Mouse (Mus musculus): ENCODE measurements around the gene Nt5dc3.

Gene Nt5dc3

DNA sequence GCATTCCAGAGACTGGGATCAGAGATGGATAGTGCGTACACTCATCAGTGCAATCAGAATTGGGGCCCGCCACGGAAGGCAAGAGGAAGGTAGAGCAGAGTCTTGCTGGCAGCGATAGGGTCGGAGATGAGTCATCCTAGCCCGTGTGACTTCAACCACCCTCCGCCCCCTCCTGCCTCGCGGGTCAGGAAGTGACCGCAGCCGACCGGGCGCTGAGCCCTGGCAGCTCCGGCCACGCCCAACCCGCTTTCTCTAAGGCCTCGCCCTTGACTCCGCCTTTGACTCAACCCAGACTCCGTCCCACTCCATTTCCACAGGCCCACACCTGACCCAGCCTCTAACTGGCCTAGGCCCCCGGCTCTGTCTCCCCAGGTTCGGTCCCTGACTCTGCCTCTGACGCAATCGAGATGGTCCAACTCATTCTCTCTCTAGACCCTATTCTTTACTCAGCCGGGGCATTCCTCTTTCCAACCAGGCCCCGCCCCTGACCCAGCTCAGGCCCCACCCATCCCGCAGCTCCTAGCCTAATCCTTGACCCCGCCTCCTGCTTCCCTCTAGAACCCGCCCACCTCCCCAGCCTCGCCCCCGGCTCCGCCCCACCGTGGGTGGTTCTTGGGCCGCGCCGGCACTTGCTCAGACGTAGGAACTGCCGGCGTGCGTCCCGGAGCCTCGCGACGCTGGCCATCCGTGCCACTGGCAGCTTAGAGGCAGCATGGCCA, at the start of gene Nt5dc3:
Gene Nt5dc3 (plus strand): TSS at position 608 of the 719 bp plus-strand sequence.
- peak; percentile 91 for DNase-seq

DNA sequence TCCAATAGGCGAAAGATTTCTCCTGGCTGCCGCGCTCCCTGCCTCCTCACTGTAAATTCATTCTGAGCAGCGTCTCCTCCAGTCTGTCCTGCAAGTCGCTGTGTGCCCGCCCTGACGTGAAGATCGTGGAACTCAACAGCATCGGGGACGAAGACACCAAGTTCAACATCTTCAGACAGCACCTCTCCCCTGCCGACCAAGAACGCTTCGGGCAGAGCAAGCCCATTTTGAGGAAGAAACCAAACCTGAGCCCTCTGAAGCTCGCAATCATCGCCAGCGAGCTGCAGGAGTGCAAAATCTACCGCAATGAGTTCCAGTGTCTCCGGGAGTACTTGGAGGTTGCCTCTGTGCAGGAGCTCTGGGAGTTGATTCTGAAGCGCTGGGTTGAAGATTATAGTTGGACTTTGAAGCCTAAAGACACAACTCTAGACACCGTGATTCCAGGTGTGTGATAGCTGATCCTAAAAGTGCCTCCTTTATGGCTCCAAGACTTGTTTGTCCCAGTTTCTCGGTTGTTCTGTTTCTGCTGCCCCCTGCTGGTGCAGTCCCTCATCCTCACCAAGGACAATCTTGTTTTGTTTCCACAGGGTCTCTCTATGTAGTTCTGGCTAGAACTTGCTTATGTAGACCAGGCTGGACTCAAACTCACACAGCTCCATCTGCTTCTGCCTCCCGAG, 47.8 kb upstream of the Nt5dc3 start:
- DNase-seq = peak; percentile 90

DNA sequence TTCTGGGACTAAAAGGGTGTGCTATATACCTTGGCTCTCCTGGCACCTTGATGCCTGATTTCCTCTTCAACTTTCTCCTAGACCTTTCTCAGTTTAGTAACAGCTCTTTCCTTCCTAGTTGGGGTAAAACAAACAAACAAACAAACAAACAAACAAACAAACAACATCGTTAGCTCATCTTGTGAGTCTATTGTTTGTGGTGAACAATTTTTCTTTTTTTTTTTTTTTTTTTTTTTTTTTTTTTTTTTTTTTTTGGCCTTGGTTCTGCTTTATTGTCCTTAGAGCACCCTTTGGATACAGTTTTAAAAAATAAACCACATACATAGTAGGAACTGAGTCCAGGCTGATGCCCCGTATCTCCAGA, 47.3 kb upstream of the Nt5dc3 start:
- no peak for DNase-seq

DNA sequence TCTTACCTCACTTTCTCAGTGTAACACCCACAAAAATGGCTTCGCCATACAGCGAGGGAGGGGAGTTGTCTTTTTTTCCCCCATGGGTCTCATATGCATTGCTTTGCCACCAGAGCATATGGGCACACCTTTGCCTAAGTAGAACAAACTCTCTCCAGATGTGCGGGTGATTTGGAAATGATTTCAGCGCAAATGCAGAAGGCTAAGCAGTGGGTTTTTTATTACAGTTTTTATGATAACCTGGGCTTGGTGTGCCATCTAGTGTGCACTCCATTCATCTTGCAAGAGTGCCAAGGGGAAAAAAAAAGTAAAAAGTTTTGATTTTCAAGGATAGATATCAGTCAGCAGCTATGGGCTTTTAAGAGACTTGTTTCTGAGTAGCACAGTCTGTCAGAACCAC, 43.8 kb upstream of the Nt5dc3 start:
- no peak for DNase-seq

DNA sequence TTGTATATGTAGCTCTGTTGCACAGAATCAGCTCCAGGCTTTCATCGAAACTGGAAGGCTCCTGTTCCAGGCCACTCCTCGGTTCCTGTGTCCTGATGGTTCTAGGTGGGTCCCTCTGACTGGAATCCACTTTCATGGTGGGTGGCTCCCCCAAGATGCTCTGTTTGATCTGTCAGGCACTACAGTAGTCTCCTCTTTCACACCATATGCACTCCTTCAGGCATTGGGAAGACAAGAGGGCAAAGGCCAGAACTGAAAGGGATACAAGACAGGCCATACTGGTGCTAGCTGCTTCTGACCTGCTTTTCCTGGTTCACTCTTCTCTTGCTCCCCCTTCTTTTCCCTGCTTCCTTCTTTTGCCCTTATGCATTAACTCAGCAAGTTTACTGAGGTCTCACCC, 35.9 kb upstream of the Nt5dc3 start:
- DNase-seq = no peak

DNA sequence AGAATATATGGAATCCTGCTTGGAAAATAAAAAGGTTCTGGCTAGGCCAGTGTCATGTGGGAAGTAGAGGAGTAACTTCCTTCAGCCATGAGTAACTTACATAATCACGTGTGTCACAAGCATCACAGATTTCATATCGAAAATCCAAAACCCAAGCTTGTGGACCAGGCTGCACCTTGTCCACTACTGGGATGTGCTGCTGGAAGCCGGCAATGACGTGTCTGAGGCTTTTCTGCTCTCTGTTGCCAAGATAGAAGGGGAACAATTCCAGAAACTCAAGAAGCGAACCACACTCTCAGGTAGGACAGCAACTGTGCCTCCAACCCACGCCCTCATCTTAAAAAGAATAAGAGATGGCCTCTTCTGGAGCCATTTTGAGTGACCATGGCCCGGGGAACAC, 34.5 kb upstream of the Nt5dc3 start:
- no peak for DNase-seq

DNA sequence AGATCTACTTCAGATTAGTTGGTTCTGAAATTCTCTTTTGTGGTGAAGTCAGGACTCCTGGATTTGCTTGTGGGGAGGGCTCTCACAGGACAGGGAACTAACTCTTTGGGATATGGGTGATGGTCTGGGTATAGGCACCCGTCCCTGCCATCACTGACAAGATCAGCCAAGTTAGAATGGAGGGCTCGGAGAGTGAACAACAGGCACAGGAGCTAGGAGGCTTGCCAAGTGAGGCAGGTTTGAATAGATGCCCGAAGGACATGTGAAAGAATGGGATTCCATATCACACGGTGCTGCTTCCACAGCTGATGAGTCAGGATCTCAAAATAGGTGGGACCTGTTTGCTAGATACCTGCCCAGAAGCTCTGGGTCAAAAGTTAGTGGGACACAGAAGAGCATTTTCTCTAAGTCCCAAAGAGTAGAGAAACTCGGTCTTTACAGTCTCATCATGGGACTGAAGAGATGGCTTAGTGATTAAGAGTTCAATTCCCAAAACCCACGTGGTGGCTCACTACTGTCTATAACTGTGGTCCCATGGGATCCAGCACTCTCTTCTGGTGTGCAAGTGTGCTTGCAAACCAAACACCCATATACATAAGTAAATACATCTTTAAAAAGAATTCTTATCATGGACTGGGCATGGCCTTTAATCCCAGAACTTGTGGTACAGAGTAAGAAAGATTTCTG, 22.8 kb upstream of the Nt5dc3 start:
- DNase-seq = no peak

DNA sequence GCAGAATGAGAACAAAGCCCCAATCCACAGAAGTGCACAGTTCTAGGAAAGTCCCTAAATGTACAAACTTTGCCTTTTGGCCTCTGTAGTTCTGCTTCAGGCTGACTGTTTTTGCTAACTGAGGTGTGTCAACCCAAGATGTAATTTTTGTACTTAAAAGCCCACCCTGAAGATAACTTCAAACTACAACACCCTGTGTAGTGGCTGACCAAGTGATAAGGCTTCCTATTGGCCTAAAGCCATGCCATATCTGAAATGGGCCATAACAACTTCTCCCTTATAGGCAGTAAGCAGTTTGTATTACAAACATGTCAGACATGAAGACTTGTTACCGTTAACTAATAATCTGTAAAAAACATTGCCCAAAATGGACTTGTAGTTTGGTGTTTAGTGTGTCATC, 21.1 kb upstream of the Nt5dc3 start:
- no peak for DNase-seq

DNA sequence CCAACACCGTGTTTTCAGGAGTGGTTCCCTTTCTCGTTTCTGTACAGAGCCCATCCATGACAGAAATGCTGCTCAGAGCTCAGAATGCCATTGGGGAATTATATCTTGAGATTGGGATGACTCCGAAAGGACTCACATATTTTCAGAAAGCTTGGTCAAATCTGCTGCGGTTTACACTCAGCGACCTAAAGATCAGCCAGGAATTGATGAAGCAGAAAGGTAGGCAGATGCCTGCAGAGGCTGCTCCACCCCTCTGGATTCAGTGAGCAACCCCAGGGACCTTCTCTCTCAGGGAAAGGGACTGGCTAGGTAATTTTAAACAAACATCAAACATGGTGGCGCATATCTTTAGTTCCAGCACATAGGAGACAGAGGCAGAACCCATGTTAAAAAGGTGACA, 20.6 kb upstream of the Nt5dc3 start:
- no peak for DNase-seq

DNA sequence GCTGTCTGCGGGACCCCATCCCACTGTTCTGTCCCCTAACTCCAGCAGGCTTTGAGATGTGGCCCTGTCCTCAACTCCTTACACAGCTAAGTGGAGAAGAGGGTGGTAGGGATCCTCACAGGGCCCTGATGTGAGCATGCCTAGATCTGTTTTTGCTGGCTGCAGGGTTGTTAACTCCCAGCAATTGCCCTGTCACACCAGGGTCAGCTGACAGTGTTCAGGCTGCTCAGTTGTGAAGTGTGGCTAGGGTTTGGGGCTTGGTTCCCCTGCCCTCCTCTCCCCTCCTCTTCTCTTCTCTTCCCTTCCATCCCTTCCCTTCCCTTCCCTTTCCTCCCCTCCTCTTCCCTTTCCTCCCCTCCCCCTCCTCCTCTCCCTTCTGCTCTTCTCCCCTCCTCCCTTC, 17.6 kb upstream of the Nt5dc3 start:
- DNase-seq = no peak

DNA sequence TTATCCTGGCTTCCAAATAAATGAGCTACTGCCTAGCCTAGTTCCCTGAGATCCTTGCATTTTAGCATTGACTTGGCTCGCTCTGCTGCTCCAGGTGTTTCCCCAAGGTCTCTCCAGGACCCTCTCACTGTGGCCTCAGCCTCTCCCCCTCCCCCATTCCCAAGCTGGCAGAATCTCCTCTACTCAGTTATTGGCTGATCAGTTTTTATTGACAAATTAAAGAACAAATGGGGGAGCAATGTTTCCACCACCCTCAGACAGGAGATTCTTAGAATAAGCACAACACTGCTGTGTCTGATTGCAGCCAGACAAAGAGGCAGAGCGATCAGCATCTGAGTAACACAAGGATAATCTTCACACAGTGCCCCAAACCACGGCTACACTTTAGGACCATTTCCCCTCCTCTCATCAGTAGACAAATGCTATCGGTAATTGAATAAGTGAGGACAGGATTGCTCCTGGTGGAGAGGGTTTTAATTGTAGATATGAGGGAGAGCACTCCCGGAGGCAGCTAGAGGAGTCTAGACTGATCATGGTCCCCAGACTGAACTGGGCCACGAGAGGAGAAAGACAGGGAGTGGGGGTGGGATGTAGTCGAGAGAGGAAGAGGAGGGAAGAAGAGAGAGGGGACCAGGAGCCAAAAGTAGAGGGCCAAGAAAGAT, 17.0 kb upstream of the Nt5dc3 start:
- no peak for DNase-seq

DNA sequence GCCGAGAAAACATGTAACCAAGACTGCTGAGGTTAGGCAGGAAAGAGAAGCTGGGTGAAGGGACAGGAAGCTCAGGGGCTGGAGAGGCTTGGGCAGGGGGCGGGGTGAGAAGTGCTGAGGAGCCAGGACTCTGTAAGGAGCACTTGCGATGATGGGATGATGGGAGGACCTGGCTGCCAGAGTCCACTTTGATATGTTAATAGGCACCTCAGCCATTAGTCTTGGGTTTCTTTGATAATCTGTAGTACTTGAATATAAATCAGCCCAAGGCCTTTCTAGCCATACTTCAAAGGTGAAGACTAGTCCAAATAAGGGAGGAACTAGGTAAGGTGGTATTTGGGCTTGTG, 16.4 kb upstream of the Nt5dc3 start:
- no peak for DNase-seq

DNA sequence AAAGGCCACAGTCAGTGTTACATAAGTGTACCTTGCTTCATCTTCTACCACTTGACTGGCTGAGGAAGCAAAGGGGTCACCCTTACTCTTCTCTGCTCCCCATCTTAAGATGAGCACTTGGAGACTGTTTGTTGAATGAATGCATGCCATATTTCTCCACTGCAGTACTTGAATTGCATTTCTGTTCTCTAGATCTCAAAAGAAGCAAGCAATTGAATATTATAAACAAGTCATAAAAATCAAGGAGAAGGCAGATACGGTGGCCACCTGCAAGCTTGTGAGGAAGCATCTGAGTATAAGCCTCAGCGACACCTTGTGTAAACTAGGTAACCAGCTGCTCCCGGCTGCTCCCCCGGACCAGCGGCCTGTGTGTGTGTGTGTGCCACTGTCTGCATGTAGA, 15.1 kb upstream of the Nt5dc3 start, which contains the start of gene Gm49358:
Gene Gm49358 (plus strand): TSS at position 301 of the 400 bp plus-strand sequence.
- DNase-seq = no peak

DNA sequence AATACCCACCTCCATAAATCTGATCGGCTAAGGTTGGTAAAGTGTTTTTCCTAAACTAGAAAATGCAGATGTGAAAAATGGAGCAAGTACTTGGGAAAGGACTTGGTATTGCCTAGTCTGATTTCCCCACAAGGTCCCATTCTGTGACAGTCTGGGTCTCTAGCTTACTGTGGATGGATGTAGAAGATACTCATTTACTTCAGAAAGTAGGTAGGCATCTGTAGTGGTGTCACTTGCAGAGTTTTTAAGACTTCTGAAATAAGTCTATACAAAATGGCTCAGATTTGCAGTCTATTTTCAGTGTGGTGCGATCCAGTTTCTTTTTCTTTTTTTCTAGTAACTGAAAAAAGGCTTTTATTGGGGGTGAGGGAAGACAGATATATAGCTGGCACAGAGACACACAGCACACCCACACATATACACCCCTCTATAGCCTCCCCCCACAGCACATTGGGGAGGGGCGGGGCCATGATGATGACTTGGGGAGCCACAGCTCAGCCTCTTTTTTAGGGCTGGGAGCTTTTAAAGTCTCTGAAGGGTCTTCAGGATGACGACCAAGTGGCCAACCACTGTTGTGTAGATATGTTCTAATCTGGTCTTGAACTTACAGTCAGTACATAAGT, 13.3 kb upstream of the Nt5dc3 start:
- DNase-seq = no peak

DNA sequence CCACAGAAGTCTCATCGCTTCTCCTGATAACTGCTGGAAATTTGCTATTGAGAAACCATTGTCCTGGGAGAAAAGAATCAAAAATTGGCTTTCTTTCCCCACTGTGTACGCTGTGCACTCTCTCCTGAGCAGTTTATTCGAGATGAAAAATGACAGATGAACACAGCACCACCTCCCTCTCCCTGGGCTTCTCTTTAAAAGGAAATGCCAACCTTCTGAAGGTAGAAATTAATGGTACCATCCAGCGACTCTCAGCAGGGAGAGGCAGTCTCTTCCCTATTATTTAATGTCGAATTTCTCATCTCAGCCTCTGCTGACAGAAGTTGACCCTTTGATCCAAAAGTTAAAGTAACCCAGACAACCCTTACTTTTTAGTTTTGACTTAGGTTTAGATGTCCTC, 9.6 kb upstream of the Nt5dc3 start:
- DNase-seq = no peak

DNA sequence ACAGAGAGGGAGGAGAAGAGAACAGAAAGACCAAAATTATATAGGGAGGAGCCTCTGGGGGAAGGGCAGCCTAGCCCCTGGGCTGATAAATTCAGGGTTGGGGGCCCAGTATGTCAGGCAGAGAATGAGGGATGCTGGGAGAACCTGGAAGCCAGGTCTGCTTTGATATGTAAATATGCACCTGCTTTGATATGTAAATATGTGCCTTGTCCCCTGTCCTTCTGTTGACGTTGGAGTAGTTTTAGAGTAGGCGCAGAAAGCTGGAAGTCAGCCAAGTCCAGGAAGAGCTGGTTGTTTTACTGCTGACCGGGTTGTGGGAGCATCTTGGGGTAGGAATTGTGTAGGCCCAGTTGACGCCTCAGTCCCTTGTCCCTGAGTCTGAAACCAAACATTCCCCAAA, 9.0 kb upstream of the Nt5dc3 start:
- no peak for DNase-seq

DNA sequence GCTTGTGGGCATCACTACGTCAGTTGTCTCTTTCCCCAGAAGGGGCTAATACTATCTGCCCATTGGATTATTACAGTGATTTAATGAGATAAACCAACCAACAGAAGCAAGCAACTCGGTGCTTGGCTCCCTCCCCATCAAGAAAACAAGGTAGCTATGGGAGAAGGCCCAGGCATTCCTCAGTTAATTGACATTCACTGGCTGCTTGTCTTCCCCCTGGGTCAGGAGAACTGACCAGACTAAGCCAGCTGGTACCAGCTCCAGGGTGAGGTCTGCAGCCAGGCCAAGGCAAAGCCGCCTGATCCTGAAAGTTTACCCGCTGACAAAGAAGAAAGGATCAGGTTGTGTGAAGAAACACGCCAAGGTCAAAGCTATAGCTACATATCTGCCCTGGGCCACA, 7.1 kb upstream of the Nt5dc3 start:
- DNase-seq = no peak

DNA sequence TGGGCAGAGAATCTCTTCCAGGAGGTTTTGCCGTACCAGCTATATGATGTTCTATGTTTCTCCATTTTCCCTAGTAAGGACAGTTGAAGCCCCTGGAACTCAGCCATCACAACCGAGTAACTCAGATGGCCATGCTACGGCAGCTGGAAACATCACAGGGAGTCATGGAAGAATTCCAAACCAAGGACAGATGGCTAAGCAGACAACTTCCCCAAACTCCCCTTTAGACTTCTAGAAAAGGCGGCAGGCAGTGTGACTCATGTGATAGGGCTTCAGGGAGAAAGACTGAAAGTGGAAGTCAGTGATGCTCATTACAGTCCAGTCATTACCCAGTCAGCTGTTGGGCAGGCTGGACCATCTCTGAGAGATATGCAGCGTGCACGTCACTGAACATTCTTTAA, 6.6 kb upstream of the Nt5dc3 start:
- DNase-seq = no peak

DNA sequence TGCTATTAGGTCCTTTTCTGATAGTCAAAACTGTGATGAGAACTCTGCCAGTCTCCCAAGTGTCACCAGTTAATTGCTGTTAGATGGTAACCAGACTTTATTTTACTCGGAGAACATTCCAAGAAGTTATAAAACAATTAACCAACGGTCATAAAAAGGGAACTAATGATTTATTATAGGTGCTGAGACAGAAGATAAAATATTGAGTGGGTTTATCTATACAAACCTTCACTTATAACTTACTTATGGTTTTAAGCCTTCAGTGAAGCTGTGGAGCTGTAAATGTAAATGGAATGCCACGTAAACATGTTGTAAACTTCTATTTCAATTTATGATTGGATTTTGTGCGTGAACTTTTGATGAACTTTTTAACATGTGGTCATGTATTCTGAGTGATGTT, 5.4 kb upstream of the Nt5dc3 start:
- no peak for DNase-seq

DNA sequence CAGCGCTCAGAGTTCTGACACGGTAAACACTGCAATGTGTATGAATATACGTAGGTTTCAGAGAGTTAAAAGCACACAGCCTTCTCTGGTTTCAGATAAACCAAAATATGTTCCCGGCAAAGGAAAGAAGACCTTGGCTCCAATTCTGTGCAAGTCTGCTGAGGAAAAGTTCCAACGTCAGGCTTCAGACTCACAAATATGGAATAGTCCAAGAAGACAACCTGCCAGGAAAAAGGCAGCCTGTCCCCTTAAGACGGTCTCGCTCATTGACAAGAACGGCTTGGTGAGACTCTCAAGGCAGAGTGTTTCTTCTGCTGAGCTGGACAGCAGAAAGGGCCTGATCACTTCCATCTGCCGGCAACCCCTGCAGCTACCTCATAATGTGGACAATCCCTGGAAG, 2.5 kb upstream of the Nt5dc3 start:
- DNase-seq = no peak

DNA sequence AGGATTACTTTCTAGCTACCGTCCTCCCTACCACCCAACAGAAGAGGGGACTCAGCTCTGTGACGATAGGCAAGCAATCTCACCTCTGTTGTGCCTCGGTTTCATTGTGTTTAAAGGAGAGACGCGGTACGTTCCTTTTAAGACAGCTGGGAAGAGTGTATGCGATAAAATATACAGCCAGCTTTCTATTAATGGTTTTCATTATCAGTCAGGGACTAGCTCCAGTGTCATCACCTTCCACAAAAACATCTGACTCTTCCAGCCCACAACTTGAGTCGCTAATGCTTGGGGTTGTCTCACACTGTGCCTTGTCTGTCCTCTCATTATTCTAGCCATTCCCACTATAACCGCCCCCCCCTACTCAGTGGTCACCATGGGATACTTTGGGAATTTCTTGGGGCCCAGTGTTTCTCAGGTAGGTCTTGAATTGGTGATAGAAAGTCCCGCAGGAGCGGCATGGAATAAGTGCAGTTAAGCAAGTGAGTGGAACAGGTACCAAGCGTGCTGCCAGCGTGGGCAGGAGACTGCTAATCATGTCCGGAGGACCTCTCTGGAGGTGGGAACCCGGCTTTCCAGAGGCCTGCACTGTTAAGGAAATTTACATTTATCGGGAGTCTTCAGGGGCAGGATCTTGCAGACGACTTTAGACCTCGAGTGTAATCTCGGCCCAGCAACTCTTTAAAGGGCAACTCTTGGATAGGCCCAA, 1.0 kb upstream of the Nt5dc3 start:
- DNase-seq = no peak

DNA sequence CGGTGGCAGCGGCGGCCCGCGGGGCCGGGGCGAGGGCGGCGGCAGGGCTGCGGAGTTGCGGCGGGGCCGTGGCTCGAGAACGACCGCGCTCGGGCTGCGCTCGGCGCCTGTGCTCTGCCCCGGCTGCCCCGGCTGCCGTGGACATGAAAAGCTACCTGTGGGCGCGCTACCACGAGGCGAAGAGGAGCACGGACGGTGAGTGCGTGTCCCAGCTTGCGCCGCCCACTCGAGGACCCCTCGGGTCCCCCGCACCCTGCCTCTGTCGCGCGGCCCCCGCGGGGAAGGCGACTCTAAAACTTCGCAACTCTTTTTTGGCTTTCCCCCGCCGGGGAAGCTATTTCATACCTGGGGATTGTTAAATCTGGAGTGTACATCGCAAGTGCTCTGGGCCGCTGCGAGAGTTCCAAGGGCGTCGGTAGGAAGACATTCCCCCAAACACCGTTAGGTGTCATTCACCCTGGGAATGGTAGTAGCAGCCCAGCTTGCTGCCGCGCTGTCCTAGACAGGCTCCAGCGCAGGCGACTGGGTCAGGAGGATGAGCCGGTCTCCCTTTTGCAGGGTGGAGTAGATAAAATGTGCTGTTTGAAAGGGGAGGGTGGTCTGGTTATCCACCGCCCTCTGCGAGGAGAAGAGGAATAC, 431 bp downstream of the Nt5dc3 start:
- no peak for DNase-seq

All from right cerebral cortex, postnatal 14 days (tissue).